Mouse (Mus musculus): ENCODE results near the gene Iqsec1.
A peak's percentile ranks its signal among the peaks of the same experiment; 100 is the strongest.

Gene Iqsec1

DNA sequence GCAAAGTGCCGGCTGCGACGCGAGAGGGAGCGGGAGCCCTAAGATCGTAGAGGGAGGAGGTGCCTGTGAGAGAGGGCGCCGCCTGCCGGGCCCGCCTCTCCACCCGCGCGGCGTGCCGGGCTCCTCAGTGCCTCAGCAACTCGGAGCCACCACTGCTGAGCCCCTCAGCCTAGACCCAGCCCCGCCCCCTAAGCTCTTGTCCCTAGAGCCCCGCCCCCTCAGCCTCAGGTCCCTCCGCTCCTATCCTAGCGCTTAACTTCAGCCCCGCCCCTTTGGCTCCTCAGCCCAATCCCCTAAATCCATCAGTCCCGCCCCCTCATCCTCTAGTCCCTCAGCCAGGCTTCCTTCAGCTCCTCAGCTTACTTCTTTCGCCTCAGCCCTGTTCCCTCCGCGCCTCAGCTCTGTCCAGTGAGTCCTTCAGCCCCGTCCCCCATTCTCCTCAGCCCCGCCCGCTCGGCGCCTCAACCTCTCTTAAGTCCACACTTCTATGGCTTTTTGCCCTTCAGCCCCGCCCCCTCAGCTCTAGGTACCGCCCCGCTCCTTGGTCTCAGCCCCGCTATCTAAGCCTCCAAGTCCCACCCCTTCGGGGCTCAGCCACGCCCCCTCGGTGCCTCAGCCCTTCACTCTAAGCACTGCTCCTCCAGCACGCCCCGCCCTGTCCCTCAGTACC is at the start of gene Iqsec1:
TSS of gene Iqsec1 (minus strand) at position 38 of the 670 bp plus-strand sequence.
- DNase-seq (ENCODE audit: low spot score), result peak; percentile 96

DNA sequence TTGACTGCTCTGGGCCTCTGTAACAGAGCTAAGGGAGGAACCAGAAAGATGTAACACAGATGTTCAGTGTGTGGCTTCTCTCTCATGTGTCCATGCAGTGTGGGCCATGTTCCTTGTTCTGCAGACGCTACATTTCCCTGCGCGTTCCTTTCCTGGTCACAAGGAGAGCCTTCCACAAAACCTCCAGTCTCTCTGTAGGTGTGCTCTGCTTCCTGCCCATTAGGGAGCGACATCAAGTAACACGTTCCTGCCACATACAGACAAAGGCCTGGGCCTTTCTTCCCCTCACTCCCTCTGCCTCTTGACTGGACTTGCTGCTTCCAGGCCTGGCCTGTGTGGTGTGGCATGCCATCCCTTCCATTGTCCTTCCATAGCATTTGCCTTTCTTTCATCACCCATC is 39.8 kb upstream of the Iqsec1 start:
- no peak for DNase-seq (ENCODE audit: low spot score)

DNA sequence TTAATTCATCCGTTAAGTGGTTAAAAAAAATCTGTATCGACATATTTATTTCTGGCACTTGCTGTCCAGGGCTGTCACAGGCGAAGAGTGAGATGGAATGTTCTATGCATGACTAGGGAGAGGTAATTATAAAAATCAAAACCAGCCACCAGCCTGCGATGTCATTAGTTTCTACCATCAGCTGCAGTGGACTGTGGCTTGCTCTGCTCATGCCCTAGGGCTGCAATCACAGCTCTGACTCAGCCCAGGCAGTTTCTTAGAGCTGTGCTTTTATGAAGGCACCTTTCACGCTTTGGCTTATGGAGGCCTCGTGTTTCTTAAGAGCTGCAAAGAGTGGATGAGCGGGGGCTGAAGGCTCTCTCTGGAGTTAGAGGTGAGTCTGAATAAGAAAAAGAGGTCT is 32.3 kb upstream of the Iqsec1 start:
- no peak for DNase-seq (ENCODE audit: low spot score)

DNA sequence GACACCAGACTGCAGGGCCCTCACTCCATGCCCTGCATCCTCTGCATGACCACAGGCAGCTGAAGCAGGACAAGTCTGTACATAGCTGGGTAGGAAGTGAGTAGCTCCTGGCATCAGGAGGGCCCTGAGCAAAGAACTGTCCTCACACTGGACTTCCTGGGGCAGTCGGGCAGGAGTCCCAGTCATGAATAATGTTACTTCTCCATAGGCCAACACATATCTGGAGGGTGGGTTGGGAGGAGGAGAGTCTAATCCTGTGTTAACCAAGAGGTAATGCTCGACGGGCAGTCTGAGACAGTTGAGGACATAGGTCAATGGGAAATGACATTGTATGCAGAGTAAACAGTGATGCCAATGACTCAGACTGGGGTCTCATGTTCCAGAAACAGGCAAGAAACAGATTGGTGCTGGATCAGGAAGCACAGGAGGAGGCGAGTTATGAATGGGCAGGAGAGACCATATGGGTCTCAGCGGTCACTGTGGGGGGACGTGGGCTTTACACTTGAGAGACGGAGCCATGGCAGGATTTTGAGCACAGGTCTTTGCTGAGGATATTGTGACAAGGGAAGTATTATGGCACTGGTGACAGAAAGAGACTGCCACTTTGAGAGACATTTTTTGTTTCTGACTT is 28.2 kb upstream of the Iqsec1 start:
- no peak for DNase-seq (ENCODE audit: low spot score)

DNA sequence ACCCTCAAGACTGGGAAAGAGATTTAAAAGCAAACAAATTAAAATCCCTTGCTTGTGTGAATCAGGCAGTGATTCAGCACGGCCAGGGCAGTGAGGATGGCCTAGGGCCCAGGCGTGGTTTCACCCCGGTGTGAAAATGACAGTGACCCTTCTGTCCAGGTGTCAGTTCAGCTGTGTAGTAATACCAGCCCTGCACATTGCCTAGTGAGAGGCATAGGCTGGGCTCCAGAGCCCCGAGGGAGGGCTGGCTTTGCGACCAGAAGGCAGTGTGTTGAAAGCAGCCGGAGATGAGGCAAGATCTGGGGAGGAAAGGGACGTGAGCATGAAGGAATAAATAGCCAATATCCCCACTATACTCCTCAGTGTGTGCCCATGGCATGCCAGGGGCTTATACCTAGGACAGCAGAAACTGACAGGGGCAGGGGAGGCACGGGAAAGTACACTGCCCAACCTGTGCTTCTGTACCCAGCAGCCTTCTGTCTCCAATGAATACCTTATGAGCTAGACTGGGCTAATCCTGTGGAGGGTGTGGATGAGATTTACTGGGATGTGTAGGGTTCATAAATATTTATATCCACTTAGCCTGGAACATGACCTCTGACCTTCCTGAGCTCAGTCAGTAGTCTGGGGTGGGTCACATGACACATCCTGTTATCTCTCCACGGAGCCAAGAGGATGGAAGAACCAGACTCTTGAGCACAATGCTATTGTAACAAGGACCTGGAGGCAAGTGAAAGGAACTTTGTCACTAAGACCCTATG is 25.9 kb upstream of the Iqsec1 start:
- DNase-seq (ENCODE audit: low spot score), result no peak

DNA sequence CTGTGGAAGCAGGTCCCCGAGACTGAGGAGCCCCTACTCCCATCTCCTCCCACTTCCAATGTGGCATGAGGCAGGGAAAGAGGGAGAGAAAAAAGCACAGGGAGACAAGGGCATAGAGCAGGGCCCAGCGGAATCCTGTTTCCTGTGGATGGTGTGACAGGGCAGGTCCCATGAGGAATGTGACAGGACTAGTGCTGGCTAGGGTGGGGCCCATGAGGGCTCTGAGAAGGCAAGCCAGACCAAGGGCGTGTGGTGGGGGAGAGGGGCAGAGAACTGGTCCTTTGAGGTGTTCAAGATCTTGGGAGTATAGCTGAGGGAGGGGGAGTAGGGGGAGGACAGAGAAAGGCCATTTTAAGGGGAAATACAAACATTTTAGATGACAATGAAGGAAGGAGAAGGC is 24.0 kb upstream of the Iqsec1 start:
- DNase-seq (ENCODE audit: low spot score), result no peak

DNA sequence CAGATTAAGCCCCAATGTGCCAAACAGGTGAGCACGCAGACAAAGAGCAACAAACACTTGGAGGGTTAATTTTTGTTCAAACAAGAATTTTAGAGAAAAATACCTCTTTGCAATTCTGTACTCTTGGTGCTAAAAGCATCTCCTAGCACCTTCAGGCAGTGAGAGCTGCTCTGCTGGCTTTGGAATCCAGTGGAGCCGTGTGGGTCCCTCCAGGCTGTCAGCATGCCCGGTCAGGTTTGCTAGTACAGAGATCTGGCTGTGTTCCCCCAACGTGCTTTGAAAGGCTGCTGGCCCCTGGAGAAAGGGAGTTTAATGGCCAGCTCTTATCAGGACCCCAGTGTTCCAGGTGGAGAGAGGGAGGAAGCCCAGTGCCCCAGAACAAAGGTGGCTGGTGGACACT is 23.1 kb upstream of the Iqsec1 start:
- no peak for DNase-seq (ENCODE audit: low spot score)

DNA sequence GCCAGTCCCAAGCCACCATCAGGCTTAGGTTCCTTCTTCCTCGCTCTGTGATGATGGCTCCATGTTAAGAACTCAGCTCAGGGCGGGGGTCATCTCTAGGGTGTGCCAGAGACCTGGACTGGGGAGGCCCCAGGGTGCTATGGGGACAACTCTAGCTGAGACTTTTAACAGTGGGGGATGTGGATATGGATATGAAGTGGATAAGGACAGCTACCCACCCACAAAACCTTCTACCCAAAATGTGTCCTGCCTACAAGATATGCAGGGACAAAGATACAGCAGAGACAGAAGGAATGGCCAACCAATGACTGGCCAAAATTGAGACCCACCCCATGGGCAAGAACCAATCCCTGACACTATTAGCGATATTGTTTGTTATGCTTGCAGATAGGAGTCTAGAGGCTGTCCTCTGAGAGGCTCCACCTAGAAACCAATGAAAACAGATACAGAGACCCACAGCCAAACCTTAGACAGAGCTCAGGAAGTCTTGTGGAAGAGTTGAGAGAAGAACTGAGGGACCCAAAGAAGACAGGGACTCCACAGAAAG is 19.9 kb upstream of the Iqsec1 start:
- no peak for DNase-seq (ENCODE audit: low spot score)

DNA sequence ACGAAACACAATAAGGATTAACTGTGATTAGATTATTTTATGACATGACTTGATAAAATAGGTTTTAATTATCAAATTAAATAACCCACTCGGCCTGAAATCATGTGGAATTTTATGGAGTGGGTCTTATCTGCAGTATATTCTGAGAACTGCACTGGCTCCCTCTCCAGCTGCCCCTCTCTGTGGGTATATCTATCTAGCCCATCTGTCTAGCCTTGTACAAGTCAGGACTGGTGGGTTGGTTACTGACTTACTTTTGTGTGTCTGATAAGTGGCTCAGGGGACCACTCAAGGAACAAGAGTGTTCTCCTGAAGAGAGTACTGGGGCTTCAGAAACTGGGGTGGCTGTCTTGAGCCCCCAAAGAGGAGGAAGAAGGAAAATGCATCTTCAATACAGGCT is 18.7 kb upstream of the Iqsec1 start:
- no peak for DNase-seq (ENCODE audit: low spot score)

DNA sequence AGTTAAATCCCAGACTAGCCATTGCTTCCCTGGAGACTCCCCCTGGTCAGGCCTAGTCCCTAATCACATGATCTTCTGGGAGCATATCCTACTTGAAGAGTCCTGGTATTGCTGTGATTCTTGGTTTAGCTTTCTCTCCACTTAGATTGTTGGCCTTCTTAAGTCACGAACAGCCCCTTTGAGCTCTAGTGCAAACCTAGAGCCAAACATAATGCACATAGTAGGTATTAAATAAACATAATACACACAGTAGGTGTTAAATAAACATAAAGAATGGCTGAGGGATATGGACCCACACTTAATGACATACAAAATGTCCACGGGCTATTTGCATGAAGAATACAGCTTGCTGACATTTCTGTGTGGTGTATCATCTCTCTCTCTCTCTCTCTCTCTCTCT is 15.7 kb upstream of the Iqsec1 start:
- DNase-seq (ENCODE audit: low spot score), result no peak

DNA sequence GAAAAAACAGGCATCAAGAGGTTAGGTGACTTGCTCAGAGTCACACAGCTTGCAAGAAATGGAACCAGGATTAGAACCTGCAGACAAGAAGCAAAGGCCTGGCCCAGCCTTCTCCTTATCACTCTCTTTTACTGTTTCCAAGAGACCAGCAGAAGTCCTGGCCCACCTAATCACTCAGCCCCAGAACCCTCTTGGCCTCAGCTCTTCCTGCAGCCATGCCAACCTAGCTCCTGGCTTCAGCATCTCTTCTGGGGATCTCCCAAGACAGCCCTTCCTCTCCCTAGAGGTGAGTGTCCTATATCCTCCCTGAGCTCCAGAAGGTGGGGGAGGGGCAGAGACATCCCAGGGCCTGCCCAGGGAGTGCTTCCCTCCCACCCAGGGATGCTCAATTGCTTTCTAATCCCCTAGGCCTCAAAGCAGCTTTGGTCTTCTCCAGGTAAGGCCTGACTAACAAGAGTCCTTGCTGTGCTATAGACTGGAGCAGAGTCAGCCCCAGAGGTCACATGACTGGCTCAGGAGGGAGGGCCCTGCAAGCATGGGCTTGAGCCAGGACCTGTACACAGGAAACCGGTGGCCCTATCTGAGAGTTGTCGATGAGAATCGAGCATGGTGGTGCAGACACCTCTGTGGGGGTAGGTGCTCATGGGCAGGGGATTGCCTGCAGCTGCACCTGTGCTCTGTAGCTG is 15.0 kb upstream of the Iqsec1 start:
- DNase-seq (ENCODE audit: low spot score), result no peak

DNA sequence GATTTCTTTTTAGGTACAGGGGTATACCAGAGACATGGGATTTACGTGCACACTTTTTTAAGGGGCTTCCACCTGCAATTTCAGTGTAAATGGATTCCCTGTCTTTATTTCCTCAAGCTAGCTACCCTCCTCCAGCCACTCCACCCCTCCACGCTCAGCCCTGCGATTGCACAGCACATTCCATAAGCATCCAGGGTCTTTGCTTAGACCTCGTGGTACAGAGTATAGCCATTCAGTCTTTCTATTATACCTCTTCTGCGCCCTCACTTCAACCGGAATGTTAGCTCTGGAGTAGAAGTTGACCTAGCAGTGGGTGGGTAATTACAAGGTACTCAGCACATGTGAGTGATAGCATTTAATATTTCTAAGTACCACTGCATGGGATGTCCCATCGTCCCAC is 13.1 kb upstream of the Iqsec1 start:
- DNase-seq (ENCODE audit: low spot score), result no peak

DNA sequence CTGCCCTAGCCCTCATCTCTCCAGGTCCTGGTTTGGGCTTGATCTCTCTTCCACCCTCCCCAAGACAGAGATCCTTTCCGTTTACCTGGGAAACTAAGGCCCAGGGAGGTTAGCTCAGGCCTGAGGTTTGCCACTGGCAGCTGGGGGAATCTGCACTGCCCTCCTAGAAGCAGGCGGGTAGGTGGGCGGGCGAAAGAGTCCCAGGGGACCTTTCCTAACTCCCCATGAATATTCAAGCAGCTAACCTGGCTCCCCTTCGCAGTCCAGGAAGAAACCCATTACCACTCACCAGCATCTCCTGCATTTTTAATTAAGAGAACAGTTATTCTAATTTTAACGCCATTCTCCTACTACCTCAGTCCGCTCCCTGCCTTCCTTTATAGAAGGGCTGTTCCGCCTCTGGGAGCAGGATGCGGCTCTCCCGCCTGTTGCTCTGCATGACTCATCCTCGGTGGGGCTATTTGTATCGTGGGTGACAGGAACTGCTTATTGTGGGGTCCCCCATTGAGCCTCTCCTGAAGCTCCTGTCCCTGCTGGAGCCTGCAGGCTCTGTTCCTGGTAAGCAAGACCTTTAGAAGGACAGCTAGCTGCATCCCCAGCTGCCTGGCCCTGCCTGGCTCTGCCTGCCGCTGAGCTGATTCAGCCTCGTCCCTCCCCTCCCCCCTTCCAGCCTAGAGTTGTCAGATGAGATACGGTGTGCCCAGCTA is 12.5 kb upstream of the Iqsec1 start:
- no peak for DNase-seq (ENCODE audit: low spot score)

DNA sequence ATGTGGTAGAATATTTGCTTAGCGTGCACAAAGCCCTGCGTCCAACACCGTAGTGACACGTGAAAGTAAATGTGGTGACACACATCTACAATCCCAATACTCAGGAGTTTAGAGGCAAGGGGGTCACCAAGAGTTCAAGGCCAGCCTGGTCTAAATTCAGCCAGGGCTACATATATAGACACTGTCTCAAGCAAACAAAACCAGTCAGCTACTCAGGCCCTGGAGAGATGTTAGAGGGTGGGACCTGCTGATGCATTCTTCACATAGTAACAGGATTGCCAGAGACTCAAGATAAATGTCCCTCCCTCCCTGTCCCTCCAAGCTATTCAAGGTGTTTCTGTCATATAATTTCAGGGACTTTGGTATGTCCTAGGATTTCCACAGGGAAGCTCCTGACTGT is 10.7 kb upstream of the Iqsec1 start:
- no peak for DNase-seq (ENCODE audit: low spot score)

DNA sequence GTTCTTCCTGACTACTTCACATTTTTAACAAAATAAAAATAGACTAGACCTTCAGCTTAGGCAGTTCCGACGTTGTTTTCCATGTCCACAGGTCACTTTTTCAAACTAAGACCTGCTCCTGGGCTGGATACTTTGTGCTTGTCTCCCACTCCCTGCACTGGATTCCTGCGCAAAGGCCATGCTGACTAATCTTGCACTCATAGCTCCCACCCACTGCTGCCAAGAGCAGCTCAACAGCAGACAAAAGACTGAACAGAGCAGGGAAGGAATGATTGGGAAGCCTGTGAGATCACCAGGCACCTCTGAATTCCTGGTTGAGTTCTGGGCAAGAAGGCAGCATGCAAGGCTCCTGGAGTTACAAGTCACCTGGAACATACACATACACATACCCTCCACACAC is 8.5 kb upstream of the Iqsec1 start:
- no peak for DNase-seq (ENCODE audit: low spot score)

DNA sequence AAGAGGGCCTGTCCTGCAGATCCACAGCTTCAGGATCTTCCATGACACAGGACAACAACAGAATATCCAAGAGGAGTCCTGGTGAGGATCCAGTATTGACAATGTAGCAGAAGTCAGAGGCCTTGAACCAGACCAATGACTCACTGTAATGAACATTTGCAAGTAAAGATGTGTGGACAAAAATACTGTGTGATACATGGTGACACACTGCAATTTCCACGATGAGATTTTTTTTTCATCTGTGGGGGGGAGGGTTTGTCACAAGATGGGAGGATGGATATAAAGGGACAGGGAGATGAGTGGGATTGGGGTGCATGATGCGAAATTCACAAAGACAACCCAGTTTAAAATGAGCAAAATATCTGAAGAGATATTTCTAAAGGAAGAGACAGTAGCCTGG is 7.7 kb upstream of the Iqsec1 start:
- no peak for DNase-seq (ENCODE audit: low spot score)

DNA sequence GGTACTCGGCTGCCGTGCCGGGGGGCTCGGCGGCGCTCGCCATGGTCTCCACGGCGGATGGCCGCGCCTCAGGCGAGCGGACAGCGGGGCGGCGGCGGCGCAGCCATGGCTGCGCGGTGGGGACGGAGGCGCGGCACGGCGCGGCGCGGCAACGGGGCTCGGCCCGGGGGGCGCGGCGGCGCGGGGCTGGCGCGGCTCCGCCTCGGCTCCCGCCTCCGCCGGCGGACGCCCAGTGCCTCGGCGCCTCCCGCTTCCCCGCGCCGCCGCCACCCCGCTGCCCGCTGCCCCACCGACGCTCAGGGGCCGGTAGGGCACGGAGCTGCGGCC is 223 bp downstream of the Iqsec1 start:
- DNase-seq (ENCODE audit: low spot score), result no peak

DNA sequence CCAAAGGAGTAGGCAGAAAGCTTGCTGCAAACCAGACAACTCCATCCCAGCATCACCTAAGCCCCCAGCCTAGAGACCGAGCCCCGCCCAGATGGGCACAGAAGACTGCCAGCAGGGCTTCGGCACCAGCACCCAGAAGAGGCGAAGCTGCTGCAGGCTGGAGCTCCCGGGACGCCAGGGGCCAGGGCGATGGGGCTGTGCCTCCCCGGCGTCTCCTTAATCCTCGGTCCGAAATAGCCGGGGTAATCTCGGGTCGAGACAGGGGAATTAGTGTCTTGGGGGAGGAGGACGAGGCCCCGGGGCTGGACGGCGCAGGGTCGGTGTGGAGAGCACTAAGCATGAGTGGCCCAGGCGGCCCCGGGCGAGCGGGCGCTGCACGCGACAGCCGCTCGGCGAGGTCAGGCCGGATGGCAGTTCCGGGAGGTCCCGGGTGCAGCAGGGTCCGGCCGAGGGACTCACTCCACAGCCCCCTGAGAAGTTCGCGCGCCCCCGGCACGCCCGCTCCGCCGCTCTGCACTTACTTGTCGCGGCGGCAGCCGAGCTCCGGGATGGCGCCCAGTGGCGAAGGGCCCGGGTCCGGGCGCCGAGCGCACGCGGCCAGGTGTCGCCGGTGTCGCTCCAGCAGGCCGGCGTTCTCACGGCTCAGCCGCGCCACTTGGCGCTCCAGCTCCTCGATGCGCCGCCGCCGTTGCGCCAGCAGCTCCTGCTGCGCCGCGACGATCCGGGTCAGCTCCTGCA is 755 bp downstream of the Iqsec1 start:
- DNase-seq (ENCODE audit: low spot score), result peak; percentile 45

DNA sequence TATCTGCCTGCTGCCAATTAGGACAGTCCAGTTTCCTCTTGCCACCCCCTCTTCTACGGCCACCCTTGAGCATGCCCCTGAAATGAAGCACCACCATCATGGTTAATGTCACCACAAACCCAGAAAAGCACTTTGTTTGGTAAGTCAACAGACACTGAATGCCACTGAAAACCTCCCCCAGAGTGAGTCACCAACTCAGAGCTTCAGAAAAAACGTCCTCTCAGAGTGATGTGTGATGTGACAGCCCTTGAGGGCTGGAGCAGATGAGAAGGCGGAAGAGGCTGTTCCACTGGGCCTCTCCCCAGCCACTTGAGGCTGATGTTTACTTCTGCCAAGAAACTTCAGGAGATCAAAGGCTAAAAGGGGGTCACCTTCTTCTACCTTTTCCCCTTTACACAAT is 4.4 kb downstream of the Iqsec1 start:
- DNase-seq (ENCODE audit: low spot score), result no peak

DNA sequence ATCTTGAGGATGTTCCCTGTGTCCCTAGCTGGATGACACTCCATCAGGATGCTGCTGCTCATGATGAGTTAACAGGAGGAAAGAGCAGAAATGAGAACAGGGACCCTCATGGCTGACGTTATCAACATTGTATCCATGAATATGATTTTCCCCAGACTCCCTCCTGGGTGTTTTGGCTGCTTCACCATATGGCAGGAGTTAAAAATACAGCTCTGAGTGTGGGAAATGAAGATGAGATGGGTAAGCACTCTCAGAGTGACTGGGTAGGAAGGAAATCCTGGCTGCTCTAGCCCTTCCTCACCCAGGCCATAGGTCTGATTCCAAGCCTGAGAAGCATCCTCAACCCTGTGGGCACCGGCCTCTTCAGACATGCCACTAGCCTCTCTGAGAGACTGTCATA is 14.2 kb downstream of the Iqsec1 start:
- DNase-seq (ENCODE audit: low spot score), result no peak

DNA sequence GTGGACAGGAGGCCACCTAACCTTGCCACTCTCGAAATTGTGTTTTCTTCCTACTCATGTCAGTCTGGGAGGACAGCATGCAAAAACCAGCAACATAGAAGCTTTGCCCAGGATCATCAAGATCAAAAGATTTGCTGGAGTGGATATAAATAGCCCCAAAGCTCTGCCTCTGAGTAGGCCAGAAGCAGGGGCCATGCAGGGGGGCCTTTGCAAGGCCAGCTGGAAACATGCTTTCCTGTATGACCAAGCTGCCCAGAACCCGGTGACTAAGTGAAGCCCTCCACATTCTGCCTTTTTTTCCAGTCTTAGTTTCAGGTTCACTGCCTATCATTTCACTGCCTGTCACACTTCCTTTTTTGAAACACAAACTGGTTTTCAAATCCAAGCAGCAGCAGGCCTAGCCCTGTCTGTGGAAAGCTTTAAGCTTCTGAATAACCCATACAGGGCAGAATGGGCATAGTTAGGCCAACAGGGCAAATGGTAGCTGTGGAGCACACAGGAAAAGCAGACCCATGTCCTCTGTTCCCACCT is 19.1 kb downstream of the Iqsec1 start:
- DNase-seq (ENCODE audit: low spot score), result no peak
